Mouse (Mus musculus) adrenal gland, adult 8-10 months (tissue): ENCODE measurements around the gene Hfe2. TPM values are rescaled to one million over a fixed set of nuclear protein-coding genes. Genes with fewer than 3 reads are reported as not detected.
"Not testable (repeated sequence)": the region's sequence is repeated elsewhere in the genome, so short reads cannot be mapped to it uniquely, and the experiment has no call there.

ENCODE experiments used
- DNase-seq: peaks from one replicate; pipeline ENCODE4 v3.0.0; 2022
- total RNA-seq, 4 experiments: library from RNA; stranded (reverse); gene quantifications; 2 replicates each; pipeline ENCODE4 v1.2.4; 2022

Gene Hfe2
- total RNA-seq, result under 1 TPM in 1 of 4 experiments, not detected in 3; 0.27 TPM

DNA sequence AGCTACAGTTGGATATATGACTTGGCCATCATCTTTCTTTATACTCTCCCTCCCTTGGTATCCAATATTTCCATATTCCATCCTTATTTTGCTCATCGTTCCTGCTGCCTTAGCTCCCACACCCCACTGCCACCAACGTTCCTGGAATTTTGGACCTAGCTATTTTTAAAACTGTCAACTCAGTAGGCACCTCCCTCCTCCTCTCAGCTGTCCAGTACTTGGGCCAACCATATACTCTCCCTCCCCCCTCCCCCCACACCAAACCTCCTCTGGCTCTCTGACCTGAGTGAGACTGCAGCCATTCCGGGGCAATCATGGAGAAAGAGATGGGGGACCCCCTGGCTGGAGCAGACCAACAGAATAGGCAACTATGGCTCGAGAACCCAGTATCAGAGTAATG lies at the start of gene Hfe2:
Gene Hfe2 (plus strand): TSS at position 259 of the 400 bp plus-strand sequence.
- no peak for DNase-seq

DNA sequence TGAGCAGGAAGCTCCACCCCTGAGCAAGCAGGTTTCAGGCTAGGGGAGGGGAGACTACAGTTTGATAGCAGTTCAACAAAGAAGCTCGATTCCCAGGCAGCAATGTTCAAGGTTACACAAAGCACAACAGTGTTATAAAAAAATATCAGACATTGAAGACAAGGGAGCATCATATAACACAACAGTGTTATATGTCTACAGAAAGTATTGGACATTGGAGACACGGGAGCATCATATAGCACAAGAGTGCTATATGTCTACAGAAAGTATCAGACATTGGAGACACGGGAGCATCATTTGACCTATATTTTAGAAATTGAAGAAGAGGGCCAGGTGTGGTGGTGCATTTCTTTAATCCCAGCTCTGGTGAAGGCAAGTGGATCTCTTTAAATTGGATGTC lies 47.9 kb upstream of the Hfe2 start:
- no peak for DNase-seq

DNA sequence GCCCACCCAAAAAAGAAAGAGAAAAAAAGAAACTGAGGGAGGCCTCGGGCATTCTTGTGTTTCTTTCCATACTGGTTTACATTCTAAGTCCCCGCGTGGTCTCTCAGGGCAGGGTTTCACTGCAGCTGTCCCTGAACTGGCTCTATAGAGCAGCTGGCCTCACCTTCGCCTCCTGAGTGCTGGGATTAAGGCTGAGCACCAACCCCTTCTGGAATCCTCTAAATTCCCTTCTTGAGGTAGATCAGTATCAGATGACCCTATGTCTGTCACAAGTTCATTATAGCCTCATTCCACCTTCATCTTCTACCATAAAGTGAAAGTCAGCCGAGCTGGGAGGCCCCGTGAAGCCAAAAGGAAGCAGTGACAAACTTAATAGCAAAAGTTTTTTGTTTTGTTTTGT lies 47.4 kb upstream of the Hfe2 start:
- DNase-seq, result no peak

DNA sequence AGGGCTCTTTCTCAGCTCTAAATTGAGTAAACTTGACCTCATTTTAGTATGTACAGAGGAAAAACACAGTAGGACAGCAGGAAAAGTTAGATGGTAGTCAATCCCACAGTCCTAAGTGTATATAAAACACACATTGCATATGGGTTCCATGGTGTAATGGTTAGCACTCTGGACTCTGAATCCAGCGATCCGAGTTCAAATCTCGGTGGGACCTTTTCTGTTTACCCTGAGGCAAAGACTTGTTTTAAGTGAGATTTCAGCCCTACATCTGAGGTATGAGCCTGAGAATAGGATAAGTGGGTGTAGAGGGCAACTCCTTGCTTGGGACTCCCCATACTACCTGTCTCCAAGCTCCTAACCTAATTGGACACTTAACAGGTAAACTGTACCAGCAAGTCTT lies 45.7 kb upstream of the Hfe2 start:
- no peak for DNase-seq

DNA sequence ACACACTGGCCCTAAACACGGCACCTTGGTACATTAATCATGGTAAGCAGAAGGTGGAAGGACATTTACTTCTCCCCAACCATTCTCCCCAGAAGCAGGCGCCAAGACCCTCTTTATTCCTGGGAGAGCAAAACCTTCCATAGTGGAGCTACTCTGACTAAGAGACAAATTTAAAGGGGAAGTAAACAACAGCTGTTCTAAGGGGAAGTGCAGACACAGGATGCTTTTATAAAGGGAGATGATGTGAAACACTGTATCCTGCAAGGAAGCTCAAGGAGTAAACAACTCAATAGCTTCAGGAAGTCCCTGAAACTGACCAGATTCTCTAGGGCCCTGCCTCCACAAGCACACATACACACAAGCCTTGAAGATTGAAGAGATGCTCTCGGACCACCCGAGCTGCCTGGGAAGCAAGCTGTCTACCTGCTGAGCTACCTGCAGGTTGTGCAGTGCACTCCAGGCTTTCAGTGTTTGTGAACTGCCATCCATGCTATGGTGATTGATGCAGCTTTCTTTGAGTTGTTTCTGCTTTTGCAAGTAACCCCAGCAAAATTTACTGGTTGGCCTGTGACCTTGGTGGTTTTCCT lies 44.2 kb upstream of the Hfe2 start:
- DNase-seq, result no peak

DNA sequence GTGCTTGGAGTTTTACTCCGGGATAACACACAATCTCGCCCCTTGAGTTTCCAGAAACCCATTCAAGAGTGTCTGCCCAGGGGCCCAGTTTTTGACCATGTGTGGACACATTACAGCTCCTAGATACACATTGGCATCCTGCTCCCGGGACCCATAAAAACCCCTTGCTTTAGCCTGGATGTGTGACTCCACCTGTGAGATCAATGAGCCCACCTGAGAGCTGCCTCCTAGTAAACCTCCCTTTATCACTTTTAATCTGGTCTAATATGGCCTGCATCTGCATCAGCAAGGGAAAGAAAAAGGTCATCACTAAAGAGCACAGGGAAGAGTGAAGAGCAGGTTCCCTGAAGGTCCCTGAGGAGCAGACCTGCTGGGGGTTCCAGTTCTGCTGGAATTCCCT lies 43.1 kb upstream of the Hfe2 start:
- DNase-seq, result no peak

DNA sequence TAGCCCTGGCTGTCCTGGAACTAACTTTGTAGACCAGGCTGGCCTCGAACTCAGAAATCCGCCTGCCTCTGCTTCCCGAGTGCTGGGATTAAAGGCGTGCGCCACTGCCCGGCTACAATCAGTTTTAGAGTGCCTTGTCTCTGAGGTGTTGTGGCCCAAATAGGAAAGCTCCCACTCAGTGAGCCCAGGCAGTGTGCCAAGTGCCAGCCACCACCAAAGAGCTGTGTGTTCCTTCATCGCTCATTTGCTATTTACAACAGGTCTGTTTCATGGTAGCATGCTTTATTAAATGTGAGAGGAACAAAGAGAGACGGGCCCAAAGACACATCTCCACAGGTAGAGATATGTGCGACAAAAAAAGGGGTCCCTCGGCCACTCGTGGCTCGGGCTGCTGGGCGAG lies 42.5 kb upstream of the Hfe2 start:
- no peak for DNase-seq

DNA sequence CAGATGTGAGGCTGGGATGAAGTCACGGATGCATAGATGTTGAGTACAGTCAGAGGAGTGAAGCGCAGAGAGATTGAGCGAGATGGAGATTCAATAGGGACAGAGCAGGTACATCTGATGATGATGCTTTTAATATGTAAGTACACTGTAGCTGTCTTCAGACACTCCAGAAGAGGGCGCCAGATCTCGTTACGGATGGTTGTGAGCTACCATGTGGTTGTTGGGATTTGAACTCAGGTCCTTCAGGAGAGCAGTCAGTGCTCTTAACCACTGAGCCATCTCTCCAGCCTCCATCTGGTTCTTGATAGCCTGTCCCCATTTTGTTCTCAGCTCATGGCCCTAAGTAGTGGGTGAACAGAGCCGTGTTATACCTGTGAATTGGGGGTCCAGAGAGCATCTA lies 41.9 kb upstream of the Hfe2 start:
- DNase-seq, result not testable (repeated sequence)

DNA sequence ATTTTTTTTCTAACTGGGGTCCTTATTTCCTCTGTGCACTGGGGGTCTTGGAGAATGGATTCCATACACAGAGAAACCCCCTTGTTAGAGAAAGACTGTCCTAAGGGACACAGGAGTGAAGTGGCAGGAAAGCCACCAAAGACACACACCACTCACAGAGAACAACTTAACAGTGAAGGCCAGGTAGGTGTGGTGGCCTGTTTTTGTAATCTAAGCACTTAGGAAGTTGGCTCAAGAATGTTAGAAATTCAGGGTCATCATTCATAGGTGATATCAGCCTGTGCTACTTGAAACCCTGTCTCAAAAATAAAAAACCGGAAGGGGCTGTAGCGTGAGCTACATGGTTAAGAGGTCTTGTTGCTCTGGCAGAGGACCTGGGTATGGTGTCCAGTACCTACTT lies 41.0 kb upstream of the Hfe2 start:
- no peak for DNase-seq

DNA sequence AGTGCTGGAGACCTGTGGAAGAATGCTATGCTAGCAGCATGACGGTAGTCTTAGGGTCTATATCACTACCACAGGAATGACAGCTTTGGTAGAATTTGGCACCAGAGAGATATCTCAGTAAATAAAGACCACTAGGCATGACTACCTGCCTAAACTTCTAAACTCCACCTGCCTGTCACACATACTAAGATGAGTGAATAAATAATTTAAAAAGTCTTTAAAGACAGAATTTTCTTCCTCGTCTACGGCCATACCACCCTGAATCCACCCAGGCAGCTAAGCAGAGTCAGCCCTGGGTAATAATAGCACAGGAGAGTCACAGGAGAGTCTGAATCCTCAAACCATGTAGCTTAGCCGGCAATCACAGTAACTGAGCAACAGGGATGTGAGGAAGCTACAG lies 40.1 kb upstream of the Hfe2 start:
- DNase-seq, result no peak

DNA sequence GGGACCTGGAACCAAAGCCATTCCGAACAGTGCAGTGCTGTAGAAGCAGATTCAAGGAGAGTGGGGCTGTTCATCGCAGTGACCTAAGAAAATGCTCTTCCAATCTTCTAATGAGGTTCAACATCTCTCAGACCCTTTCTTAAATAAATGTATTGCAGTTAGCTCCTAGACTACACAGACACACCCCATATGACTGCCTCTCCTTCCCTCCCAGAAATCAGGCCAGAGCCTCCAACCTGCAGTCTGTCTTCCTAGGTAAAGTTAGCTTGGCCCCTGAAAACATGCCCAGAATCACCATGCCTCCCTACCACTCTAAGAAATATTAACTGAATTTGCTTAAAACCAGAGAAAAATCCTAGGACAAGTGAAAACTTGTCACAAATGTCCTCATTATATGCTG lies 39.6 kb upstream of the Hfe2 start:
- no peak for DNase-seq

DNA sequence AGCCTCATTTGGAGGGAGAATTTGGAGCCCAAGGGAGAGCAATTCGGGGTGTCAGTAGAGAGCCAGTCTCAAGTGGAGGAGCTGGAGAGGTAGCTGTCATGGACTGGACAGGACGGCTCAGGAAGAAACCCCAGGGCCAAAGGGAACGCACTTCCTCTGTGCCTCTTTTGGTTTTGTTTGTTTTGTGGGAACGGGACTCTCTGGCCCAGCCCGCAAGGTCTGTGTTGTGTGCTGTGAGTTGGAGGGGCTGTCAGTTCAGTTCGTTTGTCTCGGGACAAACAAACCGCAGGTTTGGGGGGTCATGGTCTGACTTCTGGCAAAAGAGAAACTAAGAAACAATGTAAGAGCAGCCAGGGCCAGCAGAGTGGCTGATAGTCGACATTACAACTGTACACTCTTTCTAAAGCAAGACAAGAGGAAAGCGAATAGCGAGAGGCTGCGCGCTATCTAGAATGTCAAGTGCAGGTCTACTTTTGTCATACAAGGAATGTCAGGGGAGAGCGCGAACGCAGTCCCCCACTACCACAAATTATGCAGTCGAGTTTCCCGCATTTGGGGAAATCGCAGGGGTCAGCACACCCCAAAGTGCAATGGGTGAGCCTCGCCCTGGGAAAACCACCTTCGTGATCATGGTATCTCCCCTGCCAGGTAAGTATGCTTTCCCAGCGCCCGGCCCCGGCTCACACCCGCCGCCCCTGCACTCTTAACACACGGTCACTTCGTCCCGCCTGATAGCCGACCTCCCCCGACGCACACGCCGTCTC lies 38.7 kb upstream of the Hfe2 start:
- DNase-seq, result not testable (repeated sequence)

DNA sequence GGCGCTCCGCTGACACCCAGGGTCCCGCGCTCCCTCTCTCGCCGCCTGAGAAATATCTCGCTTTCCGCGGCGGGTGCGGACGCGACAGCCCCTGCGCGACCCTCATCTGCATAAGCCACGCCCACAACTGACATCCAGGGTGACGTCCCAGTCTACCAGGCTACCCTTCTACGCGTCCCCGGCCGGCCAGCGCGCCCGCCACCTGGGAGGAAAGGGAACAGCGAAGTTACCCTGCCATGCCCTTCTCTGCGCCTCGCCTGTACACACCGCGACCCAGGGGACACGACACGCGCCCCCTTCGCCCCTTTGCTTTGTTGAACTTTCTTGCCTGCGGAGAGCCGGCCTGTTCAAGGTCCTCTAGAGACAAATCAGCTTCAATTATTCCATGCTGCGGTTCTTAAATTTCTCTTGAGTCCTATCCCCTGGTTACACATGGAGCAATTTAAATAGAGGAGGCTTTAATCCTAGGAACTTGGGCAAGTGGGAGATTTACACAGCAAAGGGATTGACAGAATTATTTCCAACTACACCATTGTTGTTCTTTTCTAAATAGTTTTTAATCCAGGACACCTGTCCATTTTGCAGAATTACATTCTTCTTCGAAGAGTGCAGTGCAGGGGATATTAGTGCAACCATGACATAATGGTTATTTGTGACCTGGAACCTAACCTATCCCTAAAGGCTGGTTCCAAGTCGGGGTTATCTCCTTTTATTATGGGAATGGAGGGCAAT lies 38.0 kb upstream of the Hfe2 start:
- DNase-seq, result not testable (repeated sequence)

DNA sequence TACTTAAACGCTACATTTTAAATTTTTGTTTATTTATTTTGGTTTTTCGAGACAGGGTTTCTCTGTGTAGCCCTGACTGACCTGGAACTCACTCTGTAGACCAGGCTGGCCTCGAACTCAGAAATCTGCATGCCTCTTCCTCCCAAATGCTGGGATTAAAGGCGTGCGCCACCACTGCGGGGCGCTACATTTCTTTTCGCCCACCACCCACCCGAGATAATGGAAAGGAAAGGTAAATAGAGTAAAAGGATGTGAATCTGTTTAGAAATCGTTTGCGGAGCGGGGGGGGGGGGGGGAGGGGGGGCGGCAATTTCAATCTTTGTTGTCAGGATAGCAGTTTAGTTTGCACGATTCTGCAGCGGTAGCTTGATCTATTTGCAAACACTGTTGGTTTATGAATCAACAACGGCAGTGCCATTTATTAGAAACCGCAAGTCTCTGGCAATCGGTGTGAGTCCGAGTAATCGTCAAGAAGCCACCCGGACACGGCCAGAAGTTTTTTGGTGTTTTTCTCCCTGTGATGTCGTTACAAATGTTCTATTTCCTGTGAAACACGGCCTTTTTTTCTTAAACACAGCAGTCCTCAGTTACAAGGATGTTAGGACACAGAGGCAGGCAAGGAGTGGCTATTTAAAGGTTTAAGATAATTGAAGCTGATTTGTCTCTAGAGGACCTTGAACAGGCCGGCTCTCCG lies 37.2 kb upstream of the Hfe2 start:
- no peak for DNase-seq

DNA sequence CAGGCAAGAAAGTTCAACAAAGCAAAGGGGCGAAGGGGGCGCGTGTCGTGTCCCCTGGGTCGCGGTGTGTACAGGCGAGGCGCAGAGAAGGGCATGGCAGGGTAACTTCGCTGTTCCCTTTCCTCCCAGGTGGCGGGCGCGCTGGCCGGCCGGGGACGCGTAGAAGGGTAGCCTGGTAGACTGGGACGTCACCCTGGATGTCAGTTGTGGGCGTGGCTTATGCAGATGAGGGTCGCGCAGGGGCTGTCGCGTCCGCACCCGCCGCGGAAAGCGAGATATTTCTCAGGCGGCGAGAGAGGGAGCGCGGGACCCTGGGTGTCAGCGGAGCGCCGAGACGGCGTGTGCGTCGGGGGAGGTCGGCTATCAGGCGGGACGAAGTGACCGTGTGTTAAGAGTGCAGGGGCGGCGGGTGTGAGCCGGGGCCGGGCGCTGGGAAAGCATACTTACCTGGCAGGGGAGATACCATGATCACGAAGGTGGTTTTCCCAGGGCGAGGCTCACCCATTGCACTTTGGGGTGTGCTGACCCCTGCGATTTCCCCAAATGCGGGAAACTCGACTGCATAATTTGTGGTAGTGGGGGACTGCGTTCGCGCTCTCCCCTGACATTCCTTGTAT lies 36.6 kb upstream of the Hfe2 start:
- DNase-seq, result not testable (repeated sequence)

DNA sequence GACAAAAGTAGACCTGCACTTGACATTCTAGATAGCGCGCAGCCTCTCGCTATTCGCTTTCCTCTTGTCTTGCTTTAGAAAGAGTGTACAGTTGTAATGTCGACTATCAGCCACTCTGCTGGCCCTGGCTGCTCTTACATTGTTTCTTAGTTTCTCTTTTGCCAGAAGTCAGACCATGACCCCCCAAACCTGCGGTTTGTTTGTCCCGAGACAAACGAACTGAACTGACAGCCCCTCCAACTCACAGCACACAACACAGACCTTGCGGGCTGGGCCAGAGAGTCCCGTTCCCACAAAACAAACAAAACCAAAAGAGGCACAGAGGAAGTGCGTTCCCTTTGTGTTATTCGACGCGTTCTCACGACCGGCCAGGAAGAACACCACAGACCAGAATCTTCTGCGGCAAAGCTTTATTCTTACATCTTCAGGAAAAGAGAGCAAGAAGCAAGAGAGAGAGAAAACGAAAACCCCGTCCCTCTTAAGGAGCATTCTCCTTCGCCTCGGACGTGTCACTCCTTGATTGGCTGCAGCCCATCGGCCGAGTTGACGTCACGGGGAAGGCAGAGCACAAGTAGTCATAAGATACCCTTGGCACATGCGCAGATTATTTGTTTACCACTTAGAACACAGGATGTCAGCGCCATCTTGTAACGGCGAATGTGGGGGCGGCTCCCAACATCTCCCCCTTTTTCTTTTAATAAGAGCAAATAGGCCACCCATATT lies 35.9 kb upstream of the Hfe2 start:
- not testable (repeated sequence) for DNase-seq

DNA sequence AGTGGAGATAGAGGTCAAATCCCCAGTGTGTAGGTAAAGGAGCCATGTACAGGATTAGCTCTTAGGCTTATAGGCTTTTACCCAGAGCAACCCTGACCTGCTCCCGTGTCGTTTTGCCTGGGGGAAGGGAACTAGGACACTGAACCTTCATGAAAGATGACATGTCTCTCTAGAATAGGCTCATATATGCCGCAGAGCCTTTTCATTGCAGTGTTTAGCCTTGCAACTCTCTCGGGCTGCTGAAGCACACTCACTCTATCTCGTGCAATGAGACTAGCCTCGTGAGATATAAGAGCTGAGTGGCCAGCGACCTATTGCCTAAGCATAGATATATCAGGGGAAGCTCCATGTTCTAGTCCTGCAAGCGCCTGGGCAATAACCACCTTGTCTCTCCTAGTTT lies 35.3 kb upstream of the Hfe2 start:
- DNase-seq, result not testable (repeated sequence)

DNA sequence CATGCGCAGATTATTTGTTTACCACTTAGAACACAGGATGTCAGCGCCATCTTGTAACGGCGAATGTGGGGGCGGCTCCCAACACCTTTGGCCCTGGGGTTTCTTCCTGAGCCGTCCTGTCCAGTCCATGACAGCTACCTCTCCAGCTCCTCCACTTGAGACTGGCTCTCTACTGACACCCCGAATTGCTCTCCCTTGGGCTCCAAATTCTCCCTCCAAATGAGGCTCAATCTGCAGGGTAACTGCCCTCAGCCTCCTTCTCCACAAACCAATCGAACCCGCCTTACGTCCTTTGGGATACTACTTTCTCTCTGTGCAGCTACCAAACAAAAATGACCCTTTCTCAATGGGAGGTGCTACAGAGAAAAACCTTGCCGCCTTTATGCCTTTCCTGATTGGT lies 30.5 kb upstream of the Hfe2 start:
- not testable (repeated sequence) for DNase-seq

DNA sequence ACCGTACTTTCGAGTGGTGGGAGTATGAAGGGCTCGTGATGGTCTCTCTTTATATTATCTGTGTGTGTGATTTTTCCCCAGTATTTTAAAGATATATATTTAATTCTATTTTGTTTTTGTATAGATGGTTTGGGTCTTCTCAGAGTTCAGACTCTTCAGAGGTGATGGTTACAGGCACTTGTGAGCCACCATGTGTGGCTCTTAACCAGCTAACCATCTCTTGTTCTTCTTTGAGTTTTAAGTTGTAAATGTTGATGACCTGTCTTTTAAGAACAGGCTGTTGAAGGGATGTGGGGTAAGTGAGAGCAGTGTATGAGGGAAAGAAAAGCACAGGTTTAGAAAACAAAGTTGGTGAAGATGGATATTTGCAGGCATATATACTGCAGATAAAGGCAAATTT lies 30.1 kb upstream of the Hfe2 start:
- no peak for DNase-seq

DNA sequence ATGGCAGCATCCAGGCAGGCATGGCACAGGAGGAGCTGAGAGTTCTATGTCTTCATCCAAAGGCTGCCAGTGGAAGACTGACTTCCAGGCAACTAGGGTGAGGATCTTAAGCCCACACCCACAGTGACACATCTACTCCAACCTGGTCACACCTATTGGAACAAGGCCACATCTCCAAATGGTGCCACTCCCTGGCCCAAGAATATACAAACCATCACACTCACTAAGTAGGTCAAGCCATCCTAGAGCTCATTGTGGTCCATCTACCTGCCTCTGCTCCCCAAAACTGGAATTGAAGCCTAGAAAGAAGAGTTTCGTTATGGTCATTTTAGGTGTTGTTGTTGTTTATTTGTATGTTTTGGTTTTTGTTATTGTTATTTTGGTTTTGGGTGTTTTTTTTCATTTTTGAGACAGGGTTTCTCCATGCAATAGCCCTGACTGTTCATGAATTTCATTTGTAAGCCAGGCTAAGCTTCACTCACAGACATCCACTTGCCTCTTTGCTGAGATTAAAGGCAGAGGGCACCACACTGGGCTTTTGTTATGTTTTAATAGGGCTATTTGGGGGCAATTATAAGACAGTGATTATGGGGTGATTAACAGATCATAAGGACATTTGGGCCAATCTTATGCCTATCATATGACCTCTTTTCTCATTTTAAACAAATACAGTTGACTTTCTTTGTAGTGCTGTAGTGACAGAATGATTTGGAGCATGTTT lies 29.3 kb upstream of the Hfe2 start:
- DNase-seq, result no peak

DNA sequence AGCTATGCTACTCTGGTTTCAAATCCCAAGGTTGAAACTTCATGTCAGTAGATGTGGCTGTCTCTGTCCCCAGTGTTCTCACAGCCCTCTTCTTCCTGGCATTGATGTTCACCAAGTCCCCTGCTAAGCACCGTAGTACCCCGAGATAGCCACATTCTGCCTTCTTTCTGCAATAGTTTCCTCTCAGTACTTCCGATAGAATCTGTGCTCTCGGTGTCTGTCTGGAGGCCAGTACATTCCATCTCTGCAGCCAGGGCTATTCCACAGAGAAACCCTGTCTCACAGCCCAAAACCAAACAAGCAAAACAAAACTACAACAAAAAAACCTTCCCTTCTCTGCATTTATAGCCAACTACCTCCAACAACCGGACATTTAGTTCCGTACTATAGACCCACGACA lies 28.8 kb upstream of the Hfe2 start:
- DNase-seq, result no peak
